Mouse (Mus musculus) CH12.LX (cell line): ENCODE measurements at regions not wholly inside any gene's neighbourhood (a gene's known extent, or its start where the extent isn't known, plus 50 kb on each side); places are given as distances from the start of the nearest gene placed in this dataset.

Experiments used
- CHD2 ChIP-seq: IDR thresholded peaks from 2 replicates; pipeline ENCODE4 v1.6.1; 2011; ENCODE audit warnings: low read length, improper control_type of control experiment
- CTCF ChIP-seq, 2 experiments: IDR thresholded peaks in 1 of 2; conservative IDR thresholded peaks in 1 of 2; 2 replicates each; pipeline ENCODE4 v1.5.1; 2011 to 2012; ENCODE audit warnings: low read depth in 2 of 2, low read length in 2 of 2, improper control_type of control experiment in 1 of 2, inconsistent platforms in 1 of 2, mild to moderate bottlenecking in 1 of 2, moderate library complexity in 1 of 2
- MXI1 ChIP-seq: IDR thresholded peaks from 2 replicates; pipeline ENCODE4 v1.6.1; 2011; ENCODE audit warnings: mild to moderate bottlenecking, low read depth, low read length, improper control_type of control experiment
- POLR2A ChIP-seq: IDR thresholded peaks from 2 replicates; pipeline ENCODE4 v1.6.1; 2011; ENCODE audit warnings: low read depth, mild to moderate bottlenecking, improper control_type of control experiment, low read length
- TCF12 ChIP-seq: IDR thresholded peaks from 2 replicates; pipeline ENCODE4 v1.6.1; 2014; ENCODE audit warnings: low read depth, mild to moderate bottlenecking, inconsistent platforms, low read length, improper control_type of control experiment
- USF2 ChIP-seq: conservative IDR thresholded peaks from 2 replicates; pipeline ENCODE4 v1.6.1; 2011; ENCODE audit warnings: low read depth, low read length, improper control_type of control experiment
- ZC3H11A ChIP-seq: IDR thresholded peaks from 2 replicates; pipeline ENCODE4 v1.6.1; 2012; ENCODE audit warnings: low read depth, mild to moderate bottlenecking, inconsistent platforms, low read length, improper control_type of control experiment

DNA sequence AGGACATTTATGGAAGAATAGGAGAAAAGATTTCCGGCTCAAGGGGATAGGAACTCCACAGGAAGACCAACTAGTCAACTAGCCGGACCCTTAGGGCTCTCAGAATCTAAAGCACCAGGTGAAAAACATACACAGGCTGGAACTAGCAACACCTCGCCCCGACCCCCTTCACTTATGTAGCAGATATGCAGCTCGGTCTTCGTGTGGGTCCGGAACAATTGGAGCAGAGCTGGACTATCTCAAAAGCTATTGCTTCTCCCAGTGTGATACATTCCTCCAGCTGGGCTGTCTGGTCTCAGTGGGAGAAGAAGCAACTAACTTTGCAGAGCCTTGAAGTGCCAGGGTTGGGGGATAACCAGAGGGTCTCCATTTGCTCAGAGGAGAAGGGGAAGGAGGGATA, 386.3 kb downstream of the Vgll3 start:
- TF ChIP-seq TCF12 (no peak), MXI1 (no peak), CHD2 (no peak), USF2 (no peak), POLR2A (no peak), CTCF (conservative IDR thresholded peaks at IDR 0.05 in 1 of 2, IDR thresholded peaks at IDR 0.05 in 1 of 2; ENCODE audit: low read depth in 2 of 2, low read length in 2 of 2) (no peak), ZC3H11A (no peak)
